Mouse (Mus musculus) T-helper 2 cell (primary cell): ENCODE results near the gene Ppp1r27.
"Not testable (repeated sequence)": the region's sequence is repeated elsewhere in the genome, so short reads cannot be mapped to it uniquely, and the experiment has no call there.

Experiments used
- in situ Hi-C: fragments of 300-600 bp; cut with MboI, MseI; formaldehyde crosslinking; loops from one replicate; pipeline ENCODE4 v1.15.1; 2025; ENCODE audit warnings: high pct_unique_total_duplicates

Gene Ppp1r27

GRCm38 (mm10) chr11:120550810-120551440, at the start of gene Ppp1r27:
Gene Ppp1r27 (minus strand): TSS chr11:120551132.
- in situ Hi-C loops, result no loop called here

- in situ Hi-C loops, result no loop called here
Observed at GRCm38 (mm10) chr11:120600716-120601115, 49.8 kb upstream of the Ppp1r27 start.

GRCm38 (mm10) chr11:120598990-120599549, 48.1 kb upstream of the Ppp1r27 start:
- in situ Hi-C loops, result loop anchor here (10.0 kb wide), 1 partner anchor 196 kb away; the partner anchor contains the start of gene Dus1l

DNA sequence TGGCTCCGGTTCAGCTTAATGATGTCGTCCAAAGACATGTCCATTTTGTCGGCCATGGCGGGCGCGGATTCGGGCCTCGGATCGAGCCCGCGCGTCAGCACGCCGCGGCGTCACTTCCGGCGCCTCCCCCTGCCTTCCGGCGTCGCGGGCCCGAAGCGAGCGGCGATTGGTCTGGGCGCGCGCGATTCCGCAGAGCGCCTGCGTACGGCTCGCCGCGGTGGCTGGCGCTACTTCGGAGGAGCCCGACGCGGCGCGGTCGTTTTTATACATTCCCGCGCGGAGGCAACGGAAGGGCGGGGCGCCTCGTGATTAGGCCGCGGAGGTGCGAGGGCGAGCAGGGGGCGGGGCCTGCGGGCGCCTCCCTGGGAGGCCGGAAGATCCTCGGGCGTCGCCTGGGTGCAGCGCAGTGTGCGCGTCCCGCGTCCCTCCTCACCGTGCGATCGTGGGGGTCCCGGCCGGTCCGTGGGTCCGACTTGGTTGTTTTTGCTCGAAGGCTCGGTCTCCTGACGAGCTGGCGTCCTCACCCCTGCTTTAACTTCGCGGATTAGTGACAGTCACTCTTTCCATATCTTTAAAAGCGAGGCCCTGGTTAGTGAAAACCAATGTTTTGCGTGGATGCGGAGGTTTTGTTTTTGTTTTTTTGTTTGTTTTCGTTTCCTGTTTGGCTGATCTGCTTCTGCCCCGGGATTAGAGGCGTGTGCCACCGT, 47.5 kb upstream of the Ppp1r27 start, which contains the start of the genes Alyref and Anapc11:
TSS of gene Alyref (minus strand) at position 83 of the 707 bp plus-strand sequence.
TSS of gene Anapc11 (plus strand) at position 139 of the 707 bp plus-strand sequence.
- in situ Hi-C loops, result loop anchor here (10.0 kb wide), 1 partner anchor 196 kb away; the partner anchor contains the start of gene Dus1l

DNA sequence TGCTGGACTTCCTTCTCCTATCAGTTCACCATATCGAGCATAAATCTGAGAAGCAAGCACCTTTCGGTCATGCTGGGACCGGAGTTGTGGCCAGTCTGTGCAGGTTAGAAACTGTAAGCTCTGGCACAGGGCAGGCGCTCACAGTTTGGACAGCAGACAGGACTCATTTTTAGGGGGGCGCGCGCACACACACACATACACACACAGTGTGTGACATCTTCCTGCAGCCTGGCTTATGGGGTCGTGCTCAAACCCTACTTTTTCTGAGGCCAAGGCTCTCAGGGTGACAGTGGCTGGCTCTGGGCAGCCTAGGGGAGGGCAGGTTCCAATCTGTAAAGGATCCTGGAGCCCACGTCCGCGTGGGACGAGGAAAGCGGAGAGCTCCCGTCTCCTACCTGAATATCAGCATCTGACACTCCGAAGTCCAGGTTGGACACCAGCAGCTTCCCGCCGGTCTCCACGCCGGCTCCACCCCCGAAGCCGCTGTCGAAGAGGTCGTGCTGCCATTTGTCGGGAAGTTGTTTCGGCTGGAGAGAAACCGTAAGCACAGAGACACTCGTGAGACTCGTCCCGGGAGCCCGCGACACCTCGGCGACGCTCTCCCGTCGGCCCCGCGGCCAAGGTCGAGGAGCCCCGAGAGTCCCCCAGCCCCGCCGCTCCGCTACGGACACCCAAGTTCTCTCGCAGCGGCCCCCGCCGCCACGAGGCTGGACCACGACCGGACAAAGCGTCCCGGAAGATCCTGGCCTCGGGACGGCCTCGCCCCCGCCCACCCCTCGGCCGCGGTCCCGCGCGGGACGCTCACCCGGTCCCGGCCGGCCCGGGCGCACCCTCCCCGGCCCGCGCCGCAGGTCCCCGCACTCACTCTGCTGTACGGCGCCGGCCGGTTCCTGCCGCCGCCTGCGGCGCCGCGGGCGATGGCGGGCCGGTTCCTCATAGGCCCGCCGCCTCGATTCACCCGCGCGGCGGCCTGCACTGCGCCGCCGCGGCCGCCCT, 46.6 kb upstream of the Ppp1r27 start:
- in situ Hi-C loops, result loop anchor here (10.0 kb wide), 1 partner anchor 197 kb away; the partner anchor contains the start of gene Dus1l

- in situ Hi-C loops, result no loop called here
Observed at GRCm38 (mm10) chr11:120588531-120588930, 37.6 kb upstream of the Ppp1r27 start.

GRCm38 (mm10) chr11:120583937-120584336, 33.0 kb upstream of the Ppp1r27 start:
- in situ Hi-C loops, result no loop called here

GRCm38 (mm10) chr11:120582982-120583293, 32.0 kb upstream of the Ppp1r27 start:
- in situ Hi-C loops, result not testable (repeated sequence)

GRCm38 (mm10) chr11:120582268-120582981, 31.5 kb upstream of the Ppp1r27 start:
- in situ Hi-C loops, result no loop called here

DNA sequence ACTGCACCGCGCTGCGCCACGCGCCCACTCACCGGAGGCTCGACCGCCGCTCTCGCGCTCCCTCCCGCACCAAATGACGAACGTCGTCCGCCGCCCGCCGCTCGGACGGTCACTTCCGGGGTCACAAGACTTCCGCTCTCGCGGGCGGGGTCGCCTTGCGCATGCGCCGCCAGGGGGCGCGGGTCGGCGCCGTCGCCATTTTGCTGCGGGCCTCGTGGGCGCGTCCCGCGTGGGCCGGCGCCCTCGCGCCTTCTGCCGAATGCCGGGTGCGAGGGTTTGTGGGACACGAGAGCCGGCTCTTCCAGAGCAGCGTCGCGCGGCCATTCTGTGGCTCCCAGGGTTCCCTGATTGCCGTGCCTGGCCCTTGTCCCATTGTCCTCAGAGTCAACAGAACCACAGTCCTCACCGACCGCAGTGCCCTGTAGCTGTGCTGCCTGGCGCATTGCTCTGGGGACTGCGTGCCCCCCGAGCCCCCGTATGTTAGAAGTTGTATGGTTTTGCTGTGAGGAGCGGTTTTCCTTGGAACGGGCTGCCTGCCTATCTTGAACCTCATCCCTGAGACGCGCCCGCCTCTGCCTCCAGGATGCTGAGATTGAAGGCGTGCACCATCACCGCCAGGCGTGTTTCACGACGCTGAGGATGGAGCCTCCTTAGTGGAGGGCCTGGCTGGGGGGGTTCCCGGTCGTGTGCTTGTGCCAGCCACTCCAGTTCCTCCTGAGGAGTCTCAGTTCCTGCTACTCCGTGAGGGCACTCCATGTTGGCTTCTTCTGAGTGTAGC, 30.7 kb upstream of the Ppp1r27 start, which contains the start of gene Arhgdia:
TSS of gene Arhgdia (minus strand) at position 135 of the 778 bp plus-strand sequence.
- in situ Hi-C loops, result no loop called here

DNA sequence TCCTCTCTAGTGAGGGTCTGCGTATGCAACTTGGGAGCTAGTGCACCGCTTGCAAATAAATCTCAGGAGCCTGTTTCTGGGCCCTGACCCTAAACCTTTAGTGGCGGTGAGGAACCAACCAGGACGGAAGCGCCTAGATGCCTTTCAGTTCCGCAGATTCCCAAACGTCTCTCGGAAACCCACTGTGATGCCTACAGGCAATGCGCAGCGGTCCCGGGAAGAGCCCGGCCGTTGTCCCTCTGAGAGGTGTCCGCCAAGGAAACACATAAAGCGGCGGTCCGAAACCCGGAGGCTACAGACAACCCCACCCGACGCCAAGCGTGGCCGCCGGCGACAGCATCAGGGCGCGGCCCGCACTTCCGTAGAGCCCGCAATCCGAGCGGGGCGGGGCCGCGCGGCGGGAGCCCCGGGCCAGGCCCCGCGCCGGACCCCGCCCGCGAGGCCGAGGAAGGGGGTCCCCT, 30.0 kb upstream of the Ppp1r27 start:
- in situ Hi-C loops, result no loop called here

- in situ Hi-C loops, result no loop called here
Observed at GRCm38 (mm10) chr11:120580190-120580589, 29.3 kb upstream of the Ppp1r27 start.

DNA sequence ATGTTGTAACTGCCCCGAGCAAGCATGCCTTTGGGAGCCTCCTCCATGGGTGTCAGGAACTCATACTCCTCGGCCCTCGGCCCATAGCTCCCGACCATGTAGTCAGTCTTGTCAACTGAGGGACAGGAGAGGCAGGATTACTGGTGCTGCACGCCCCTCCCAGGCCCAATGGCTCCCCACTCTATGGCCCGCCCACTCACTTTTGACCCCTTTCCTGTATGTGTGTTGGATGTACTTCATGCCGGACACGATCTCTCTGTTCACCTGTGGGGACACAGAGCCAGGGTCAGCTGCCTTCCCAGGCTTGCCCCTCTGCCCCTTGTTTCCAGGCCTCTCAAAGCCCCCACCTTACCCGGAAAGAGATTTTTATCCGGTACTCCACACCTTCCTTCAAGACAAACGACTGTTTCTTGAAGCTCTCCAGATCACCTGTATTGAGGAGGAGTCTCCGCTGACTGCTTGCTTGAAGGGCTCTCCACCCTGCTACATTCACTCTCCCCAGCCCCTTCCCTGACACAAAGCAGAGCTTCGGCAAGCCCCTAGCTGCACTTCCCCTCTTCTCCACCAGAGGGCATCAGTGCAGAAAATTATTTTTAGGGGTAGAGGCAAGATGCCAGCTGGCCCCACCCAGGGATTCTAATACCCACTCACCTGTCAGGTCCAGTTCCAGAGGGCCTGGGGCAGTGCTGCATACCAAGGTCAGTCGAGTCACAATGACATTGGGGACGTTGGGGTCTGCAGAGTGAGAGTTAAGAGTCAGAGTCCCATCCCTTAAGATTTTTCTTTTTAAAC, 28.6 kb upstream of the Ppp1r27 start:
- in situ Hi-C loops, result no loop called here

- in situ Hi-C loops, result no loop called here
Observed at GRCm38 (mm10) chr11:120578694-120579243, 27.8 kb upstream of the Ppp1r27 start.

- in situ Hi-C loops, result no loop called here
Observed at GRCm38 (mm10) chr11:120578024-120578693, 27.2 kb upstream of the Ppp1r27 start.

DNA sequence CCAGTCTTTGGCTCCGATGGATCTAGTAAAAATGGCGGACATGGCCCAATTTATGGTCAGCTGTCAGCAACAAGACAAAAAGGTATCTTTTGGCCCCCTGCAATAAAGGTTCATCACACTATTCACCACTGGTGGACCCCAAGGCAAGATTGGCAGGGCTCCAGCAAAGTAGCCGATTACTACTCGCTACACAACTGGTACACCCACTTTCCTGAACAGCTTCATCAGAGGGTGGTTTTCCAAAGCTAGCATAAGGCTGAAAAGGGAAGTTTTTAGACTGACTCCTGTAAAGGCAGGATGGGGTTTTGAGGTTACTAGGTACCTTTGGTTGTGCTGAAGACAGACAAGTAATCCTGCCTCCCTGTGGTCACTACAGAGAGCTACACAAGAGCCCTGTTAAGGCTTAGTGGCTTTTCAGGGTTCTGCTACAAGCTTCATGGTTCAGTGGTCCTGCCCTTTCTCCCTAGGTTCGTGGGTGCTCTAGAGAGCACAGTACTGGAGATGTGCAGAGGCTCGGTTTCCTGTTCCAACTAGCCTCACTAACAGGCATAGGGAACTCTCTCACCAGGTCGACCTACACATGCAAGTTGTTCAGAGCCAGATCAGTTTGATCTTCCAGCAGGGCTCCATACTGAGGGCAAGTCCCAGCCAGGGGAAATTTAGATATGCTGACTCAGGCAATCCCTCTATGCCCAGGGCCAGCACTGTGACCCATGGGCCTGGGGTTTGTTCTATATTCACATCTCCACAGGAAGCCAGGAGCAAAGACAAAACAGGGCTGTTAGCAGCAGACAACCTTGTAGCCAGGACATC, 26.5 kb upstream of the Ppp1r27 start:
- in situ Hi-C loops, result no loop called here

DNA sequence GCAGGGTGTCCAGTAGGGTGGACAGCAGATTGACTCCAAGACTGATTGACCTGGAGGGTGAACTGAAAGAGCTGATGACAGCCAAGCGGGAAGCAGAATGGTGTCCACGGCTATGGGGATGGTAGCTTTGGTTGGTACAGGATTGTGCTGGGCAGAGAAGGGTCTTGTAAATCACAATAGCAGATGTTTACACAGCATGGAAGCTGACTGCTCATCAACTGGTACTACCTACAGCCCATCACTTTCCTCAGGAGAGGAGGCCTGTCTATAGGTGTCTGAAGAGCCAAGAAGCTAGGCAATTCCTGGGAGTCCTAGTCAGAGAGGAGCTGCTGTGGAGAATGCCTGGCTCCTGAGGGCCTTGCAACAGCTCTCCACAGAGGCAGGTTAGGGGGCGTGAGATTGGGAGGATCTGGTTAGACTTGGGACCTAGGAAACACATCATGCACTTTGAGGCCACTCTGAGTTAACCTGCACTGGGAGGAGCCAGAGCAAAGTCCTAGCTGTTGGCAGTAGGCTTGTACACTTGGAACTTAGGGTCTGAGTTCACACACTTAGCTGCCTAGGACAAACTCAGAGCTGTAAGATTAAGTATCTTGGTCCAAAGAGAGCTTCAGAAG, 25.5 kb upstream of the Ppp1r27 start:
- in situ Hi-C loops, result no loop called here
